Comparison of ENCODE assay signal across 8 mouse cellular contexts in the genomic region with DNA sequence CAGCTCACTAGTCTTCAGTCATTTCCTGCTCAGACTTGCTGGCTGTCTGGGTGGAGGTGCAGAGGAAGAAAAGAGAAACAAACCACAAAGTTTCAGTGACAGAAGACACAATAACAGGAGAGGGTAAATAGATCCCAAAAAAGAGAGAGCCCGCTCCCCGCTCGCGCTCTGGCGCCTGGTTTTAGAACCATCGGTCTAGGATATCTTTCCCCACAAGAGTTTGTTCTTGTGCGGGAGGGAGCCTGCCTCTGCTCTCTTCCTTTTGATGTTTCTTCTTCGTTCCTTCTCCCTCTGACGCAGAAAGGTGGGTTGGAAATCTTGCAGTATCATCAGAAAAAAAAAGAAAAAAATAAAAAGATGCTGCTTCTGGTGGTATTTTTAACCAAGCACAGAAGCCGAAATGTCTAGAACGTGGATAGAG.
DNase-seq lines count a peak whose midpoint lies in the region; ATAC-seq and TF ChIP-seq lines count a peak whose summit lies in the region.

No protein-coding gene starts in this region.

- TF ChIP-seq EP300 in liver, embryonic 14.5 days (IDR thresholded peaks at IDR 0.05; ENCODE audit: low read depth), result no peak

- 0 out of 2 replicates have a peak, but pooled peaks cover 6% of the 10 kb centered on the region for H3K9me3 ChIP-seq in heart, embryonic 13.5 days
- no peaks in the 10 kb centered on the region for H3K9me3 ChIP-seq in liver, embryonic 14.5 days (ENCODE audit: control insufficient read depth, low read length)
- H3K9me3 ChIP-seq in stomach, embryonic 15.5 days, result no peaks in the 10 kb centered on the region

- no peak for TF ChIP-seq CTCF in liver, embryonic 14.5 days (IDR thresholded peaks at IDR 0.05; ENCODE audit: low read depth)

- peak overlapping the region; percentile 79 for H3K9ac ChIP-seq in heart, embryonic 13.5 days
- H3K9ac ChIP-seq in liver, embryonic 14.5 days (replicated peaks), result peak overlapping the region; percentile 62
- no peak overlapping the region for H3K9ac ChIP-seq in stomach, embryonic 15.5 days

- H3K4me3 ChIP-seq in heart, embryonic 13.5 days, result peak overlapping the region; percentile 54
- peak overlapping the region; percentile 48 to 60 for H3K4me3 ChIP-seq in liver, embryonic 14.5 days (ENCODE audit: insufficient read depth in 1 of 2, low read depth in 2 of 2, low read length in 2 of 2)
- H3K4me3 ChIP-seq in stomach, embryonic 15.5 days (replicated peaks), result peak overlapping the region; percentile 26

- H3K27ac ChIP-seq in heart, embryonic 13.5 days (replicated peaks), result peak overlapping the region; percentile 80
- no peak overlapping the region for H3K27ac ChIP-seq in liver, embryonic 14.5 days
- peak overlapping the region; percentile 65; the same call in 1 of the 2 replicates for H3K27ac ChIP-seq in stomach, embryonic 15.5 days

- H3K4me2 ChIP-seq in heart, embryonic 13.5 days, result peak overlapping the region; percentile 77
- peak overlapping the region; percentile 76 for H3K4me2 ChIP-seq in liver, embryonic 14.5 days (ENCODE audit: low read depth)
- H3K4me2 ChIP-seq in stomach, embryonic 15.5 days, result peak overlapping the region; percentile 57

- ATAC-seq in heart, embryonic 13.5 days (ENCODE audit: extremely low read depth, insufficient number of reproducible peaks, low FRiP score, low TSS enrichment), result no peak
- ATAC-seq in liver, embryonic 14.5 days (ENCODE audit: insufficient read depth), result no peak
- ATAC-seq in stomach, embryonic 15.5 days (ENCODE audit: insufficient read depth, low FRiP score, low read depth), result no peak

- peak; percentile 32 to 40 for DNase-seq in layer of hippocampus, postnatal 10 days (ENCODE audit: low spot score in 2 of 2)
- no peak for DNase-seq in layer of hippocampus, postnatal 36 days
- DNase-seq in T-cell, adult 2 months (ENCODE audit: low spot score), result peak; percentile 60
- no peak for DNase-seq in liver, embryonic 14.5 days (ENCODE audit: low read depth in 3 of 3, low spot score in 3 of 3)
- no peak for DNase-seq in layer of hippocampus, postnatal 25 days (ENCODE audit: extremely low spot score in 1 of 2, low spot score in 1 of 2)
- no peak for DNase-seq in urinary bladder, postnatal 4 days (ENCODE audit: low spot score in 2 of 2)

- no peaks in the 10 kb centered on the region for H3K27me3 ChIP-seq in heart, embryonic 13.5 days (replicated peaks)
- H3K27me3 ChIP-seq in liver, embryonic 14.5 days (ENCODE audit: control insufficient read depth, insufficient read depth, low read length), result no peaks in the 10 kb centered on the region
- no peaks in the 10 kb centered on the region for H3K27me3 ChIP-seq in stomach, embryonic 15.5 days (replicated peaks)

- WGBS in heart, embryonic 13.5 days, result under 1% methylated on average over 11 of the region's 11 CpGs
- WGBS in liver, embryonic 14.5 days (ENCODE audit: insufficient replicate concordance), result 3% methylated on average over 11 of the region's 11 CpGs
- 3% methylated on average over 10 of the region's 11 CpGs for WGBS in stomach, embryonic 15.5 days

- no peaks in the 10 kb centered on the region for H3K36me3 ChIP-seq in heart, embryonic 13.5 days
- H3K36me3 ChIP-seq in liver, embryonic 14.5 days (replicated peaks; ENCODE audit: control insufficient read depth, insufficient read depth, low read depth), result no peaks in the 10 kb centered on the region
- no peaks in the 10 kb centered on the region for H3K36me3 ChIP-seq in stomach, embryonic 15.5 days

- peaks cover 59% of the 10 kb centered on the region for H3K4me1 ChIP-seq in heart, embryonic 13.5 days
- H3K4me1 ChIP-seq in liver, embryonic 14.5 days (replicated peaks; ENCODE audit: control insufficient read depth in 2 of 2, insufficient read depth in 2 of 2, low read length in 1 of 2), result peaks cover 26 to 37% of the 10 kb centered on the region in 2 experiments
- peaks cover 36% of the 10 kb centered on the region for H3K4me1 ChIP-seq in stomach, embryonic 15.5 days

Comparison
In these comparisons a context has a peak if more than half of its experiments do, and no peak if none do; other contexts are left out.
1. DNase-seq: peak in layer of hippocampus, postnatal 10 days (2 of 2) and T-cell, adult 2 months (single experiment); none in layer of hippocampus, postnatal 36 days (0 of 2), liver, embryonic 14.5 days (0 of 3), layer of hippocampus, postnatal 25 days (0 of 2) and urinary bladder, postnatal 4 days (0 of 2).
2. Peak in every context shown above with its lines, with median percentiles within 50 percentile points of each other: H3K4me2 ChIP-seq and H3K4me3 ChIP-seq.